Mouse (Mus musculus) heart, adult 9 months (tissue): ENCODE data around the gene Nek7.

Experiments used
- DNase-seq, 2 experiments: peaks; one replicate each; pipeline ENCODE4 v3.0.0; 2022; ENCODE audit warnings: low spot score in 2 of 2

Nek7 gene

GRCm38 (mm10) chr1:138571038-138571441, 48.9 kb downstream of the Nek7 start:
- DNase-seq: no peak

- DNase-seq: peak; percentile 41 to 50
Observed at GRCm38 (mm10) chr1:138568434-138569232, 51.3 kb downstream of the Nek7 start.

- no peak for DNase-seq
Observed at GRCm38 (mm10) chr1:138567946-138568345, 52.0 kb downstream of the Nek7 start.

DNA sequence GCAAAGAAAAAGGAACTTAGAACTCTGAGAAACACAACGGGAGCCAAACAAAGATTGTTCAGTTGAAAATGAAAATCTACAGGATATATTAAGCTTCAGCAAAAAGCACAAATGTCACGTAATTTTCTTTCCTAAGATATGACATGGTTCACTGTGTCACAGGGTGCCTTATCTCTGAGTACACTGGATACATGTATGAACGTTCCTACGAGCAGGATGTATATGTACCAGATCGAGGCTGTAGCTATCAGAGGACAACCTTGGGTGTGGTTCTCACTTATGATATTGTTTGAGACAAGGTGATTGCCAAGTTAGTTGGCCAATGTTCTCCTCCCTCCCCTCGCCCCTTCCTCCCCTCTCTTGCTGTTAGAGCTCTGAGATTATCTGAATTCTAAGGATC, 55.3 kb downstream of the Nek7 start:
- no peak for DNase-seq

DNA sequence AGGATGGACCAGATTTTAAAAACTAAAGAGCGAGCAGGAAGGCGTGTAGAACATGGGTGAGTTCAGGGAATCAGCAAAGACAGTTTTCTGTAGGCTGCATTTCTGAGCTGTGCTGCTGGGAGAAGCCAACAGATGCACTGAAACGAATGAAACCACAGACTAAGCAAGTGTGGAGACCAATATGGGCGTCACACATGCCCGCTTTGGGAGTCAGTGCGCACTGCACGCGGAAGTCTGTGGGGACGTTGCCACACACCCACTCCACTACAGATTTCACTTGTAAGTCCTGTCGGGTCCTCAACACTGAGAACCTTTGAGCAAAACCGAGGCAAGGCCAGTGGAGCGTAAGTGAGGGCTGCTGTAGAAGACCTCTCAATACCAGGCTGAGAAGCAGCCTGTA, 59.2 kb downstream of the Nek7 start:
- no peak for DNase-seq

DNA sequence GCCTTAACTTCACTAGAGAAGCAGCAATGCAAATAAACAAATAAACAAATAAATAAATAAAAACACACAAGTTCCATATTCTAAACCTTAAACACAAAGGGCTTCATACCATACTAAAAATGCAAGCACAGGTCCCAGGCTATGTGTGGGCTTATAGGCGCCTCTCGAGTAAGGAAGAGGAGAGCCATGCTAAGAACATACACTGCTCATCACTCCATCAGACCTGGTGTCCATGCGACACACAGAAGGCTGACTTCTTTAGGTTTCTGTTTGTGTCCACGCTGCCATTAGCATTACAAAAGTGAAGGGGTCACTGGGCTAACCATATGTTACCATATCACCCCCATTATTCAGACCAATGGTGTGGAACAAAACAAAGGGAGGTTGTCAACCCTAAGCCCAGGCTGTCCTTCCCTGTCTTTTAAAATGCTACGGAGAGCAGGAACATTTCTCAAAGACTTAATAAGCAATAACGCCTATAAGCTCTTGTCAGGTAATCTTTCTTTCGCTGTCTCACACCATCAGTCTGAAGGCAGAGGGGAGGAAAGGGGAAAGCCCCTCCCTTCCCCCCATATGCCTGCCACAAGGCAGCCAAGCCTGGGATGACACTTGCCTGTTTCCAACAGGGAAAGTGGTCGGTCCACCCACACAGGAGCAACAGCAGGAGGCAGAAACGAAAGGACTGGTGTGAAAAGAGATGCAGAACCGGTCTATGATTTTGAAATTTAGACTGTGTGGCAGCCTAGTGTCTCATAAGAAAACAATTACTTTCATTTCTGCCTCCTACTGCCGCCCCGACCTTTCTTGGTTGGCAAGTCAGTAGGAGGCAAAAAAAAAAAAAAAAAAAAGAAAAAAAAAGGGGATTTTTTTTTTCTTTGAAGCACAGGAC, 60.5 kb downstream of the Nek7 start:
- DNase-seq: no peak

GRCm38 (mm10) chr1:138558342-138558741, 61.6 kb downstream of the Nek7 start:
- no peak for DNase-seq

DNA sequence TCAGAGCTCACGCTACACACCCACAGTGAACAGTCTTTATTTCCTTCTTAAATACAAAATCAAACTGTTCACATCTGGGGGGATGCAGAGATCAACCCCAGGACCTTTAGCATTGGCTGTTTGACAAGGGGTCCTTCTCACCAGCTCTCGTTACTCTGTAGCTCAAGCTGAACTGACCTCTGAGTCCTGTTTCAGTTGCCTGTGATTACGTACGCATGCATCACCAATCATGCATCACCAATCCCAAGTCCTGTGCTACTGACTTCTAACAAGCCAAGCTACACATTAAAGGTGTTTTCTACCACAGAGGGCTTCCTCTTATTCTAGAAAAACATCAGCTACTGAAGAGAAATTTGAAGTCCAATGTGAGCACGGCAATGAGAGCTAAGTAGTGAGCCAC, 65.0 kb downstream of the Nek7 start:
- DNase-seq: no peak

GRCm38 (mm10) chr1:138550184-138550583, 69.8 kb downstream of the Nek7 start:
- peak; percentile 44 to 54 for DNase-seq

- DNase-seq: no peak
Observed at GRCm38 (mm10) chr1:138542170-138542515, 77.8 kb downstream of the Nek7 start.

GRCm38 (mm10) chr1:138541495-138542169, 78.3 kb downstream of the Nek7 start:
- DNase-seq: no peak

- DNase-seq: no peak
Observed at GRCm38 (mm10) chr1:138539713-138540112, 80.2 kb downstream of the Nek7 start.

- DNase-seq: no peak
Observed at GRCm38 (mm10) chr1:138538217-138538616, 81.7 kb downstream of the Nek7 start.

DNA sequence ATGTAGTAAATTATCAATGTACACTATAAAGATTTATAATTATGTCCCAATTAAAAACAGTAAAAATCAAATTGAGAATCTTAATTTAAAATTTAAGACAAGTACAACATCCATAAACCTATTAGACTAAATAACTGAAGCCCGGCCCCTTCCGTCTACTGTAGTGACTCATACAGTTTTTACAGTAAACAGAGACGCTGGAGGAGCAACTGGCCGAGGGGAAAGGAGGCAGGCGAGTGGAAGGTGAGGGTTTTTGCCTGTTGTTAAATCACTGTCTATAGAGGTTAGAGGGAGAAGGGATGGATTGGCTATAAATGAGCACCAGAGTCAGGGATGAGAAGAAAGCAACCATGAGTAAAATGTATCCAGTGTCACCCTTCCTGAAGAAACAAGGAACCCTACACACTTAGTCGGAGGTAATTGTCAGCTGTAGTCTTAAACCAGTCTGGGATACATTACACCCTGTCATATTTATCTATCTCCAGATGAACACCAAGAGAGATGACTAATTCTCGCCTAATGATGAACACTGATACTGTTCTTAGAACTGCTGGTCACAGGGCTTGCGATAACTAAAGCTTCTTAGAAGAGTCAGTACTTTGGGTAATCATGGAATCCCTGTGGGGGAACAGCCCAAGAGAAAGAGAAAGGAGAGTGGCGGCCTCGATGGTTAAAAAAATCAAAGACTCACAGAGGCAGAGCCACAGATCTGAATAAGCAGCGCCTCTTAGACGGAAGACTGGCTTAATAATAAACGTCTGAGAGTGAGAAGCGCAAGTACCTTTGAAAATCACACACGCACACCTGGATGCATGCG, 84.0 kb downstream of the Nek7 start:
- no peak for DNase-seq

GRCm38 (mm10) chr1:138530604-138531003, 89.3 kb downstream of the Nek7 start:
- no peak for DNase-seq

- no peak for DNase-seq
Observed at GRCm38 (mm10) chr1:138523962-138524361, 96.0 kb downstream of the Nek7 start.

GRCm38 (mm10) chr1:138518235-138518634, 101.7 kb downstream of the Nek7 start:
- no peak for DNase-seq

DNA sequence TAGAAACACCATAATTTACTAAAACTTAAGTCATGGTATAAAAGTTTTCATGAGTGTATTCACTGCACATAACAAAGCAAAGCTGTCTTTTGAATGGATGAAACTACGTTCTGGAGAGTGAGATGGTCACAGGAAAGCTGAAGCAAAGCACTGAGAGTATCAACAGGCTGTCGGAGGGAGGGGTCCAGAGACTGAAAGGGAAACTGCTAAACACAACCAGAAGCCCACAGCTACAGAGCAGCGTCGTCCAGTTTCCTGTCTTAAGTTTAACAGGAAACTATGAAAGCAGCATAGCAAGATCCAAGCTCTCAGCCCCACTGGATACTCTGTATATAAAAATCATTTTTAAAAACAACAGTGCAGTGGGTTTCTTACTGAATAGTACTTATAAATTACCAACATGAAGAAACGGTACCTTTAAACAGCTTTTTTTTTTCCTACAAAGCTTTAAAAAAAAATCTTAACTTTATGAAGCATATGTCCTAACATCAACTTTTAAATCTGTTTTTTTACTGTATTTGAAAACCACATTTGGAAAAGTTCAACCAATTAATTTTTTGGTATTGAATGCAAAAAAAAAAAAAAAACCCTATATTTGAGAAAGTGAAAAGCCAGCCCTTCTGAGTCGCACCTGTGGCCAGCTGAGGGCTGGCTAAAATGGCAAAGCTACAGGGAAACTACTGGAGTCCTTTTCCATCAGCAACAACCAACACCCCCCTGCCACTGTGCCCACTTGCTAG, 102.4 kb downstream of the Nek7 start:
- no peak for DNase-seq

DNA sequence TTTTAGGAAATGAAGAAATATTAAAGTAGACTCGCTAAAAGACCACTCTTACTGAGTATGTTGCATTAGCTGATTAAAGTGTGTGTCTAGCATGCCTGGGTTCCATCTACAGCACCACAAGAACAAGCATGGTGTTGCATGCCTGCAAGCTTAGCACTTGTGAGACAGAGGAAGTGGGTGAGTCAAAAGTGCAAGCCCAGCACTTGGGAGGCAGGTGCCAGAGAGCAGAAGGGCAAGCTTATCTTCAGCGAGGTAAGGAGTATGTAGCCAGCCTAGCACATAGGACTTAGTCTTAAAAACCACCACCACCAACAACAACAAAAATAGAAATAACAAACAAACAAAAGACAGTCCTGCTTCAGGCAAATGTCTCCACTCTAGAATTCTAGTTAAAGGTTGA, 103.0 kb downstream of the Nek7 start:
- no peak for DNase-seq

DNA sequence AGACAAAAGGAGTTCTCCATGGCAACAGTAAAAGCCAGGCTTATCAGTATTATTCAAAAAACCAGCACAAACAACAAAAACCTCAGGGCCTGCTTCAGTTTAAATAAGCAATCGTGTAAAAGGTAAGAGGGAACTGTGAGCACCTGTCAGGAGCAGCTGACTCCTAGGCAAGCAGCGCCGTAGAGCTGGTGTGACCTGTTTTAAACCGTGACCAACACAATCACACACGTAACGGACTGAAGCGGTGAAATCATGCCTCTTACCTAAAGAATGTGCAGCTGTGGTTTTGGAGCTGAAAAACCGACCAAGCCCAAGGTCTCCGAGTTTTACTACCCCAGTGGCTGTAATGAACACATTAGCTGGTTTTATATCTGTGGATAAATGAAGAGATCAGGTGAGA, 104.6 kb downstream of the Nek7 start:
- no peak for DNase-seq

DNA sequence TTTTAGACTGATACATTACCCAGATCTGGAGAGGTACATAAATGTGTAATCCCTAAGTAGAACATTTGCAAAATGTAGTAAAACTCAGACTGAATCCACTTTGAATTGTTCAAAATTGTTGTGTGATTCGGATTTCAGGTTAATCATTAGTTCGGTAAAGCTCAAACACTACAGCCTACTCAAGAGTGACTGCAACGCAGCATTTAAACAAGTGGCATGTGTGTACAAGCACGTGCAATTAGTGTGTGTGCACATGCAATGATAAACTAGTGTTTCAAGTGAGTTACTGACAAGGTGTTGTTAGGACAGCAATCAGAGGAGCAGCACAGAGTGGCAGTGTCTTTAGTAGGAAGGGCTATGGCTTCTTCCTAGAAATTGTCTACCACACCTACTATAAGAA, 106.0 kb downstream of the Nek7 start:
- no peak for DNase-seq
